Mouse (Mus musculus) hindbrain, embryonic 14.5 days (tissue): ENCODE measurements around the gene Prima1. TPM values are rescaled to one million over a fixed set of nuclear protein-coding genes. Genes with fewer than 3 reads are reported as not detected.

Experiments
- ATAC-seq: fragments of 200-750 bp; cut with Nextera tagmentation; 2 replicates; pipeline ENCODE4 v1.8.0; 2017; ENCODE audit warnings: moderate number of reproducible peaks, mild to moderate bottlenecking, moderate TSS enrichment, moderate library complexity; ENCODE audit not compliant: low FRiP score
- DNase-seq: peaks from one replicate; pipeline ENCODE4 v3.0.0-alpha.2; 2015; ENCODE audit warnings: low spot score
- H3K27ac ChIP-seq: fragments of 300-500 bp; sonication (generic); 2 replicates; pipeline ENCODE4 v1.5.1; 2014; ENCODE audit warnings: mild to moderate bottlenecking, moderate library complexity
- H3K27me3 ChIP-seq: fragments of 300-500 bp; sonication (generic); 2 replicates; pipeline ENCODE4 v1.6.1; 2014; ENCODE audit warnings: mild to moderate bottlenecking, low read length, mixed read lengths; ENCODE audit not compliant: control insufficient read depth, insufficient read depth
- H3K36me3 ChIP-seq: fragments of 300-500 bp; sonication (generic); replicated peaks from 2 replicates; pipeline ENCODE4 v1.6.1; 2014; ENCODE audit not compliant: control insufficient read depth, insufficient read depth
- H3K4me1 ChIP-seq: fragments of 300-500 bp; sonication (generic); replicated peaks from 2 replicates; pipeline ENCODE4 v1.6.1; 2014; ENCODE audit warnings: antibody characterized with exemption, low read length, mixed read lengths; ENCODE audit not compliant: control insufficient read depth, insufficient read depth
- H3K4me2 ChIP-seq: fragments of 300-500 bp; sonication (generic); replicated peaks from 2 replicates; pipeline ENCODE4 v1.6.1; 2014; ENCODE audit warnings: mild to moderate bottlenecking, moderate library complexity
- H3K4me3 ChIP-seq: fragments of 300-500 bp; sonication (generic); replicated peaks from 2 replicates; pipeline ENCODE4 v1.5.1; 2014; ENCODE audit warnings: mild to moderate bottlenecking, low read length
- H3K9ac ChIP-seq: fragments of 300-500 bp; sonication (generic); 2 replicates; pipeline ENCODE4 v1.6.1; 2014
- H3K9me3 ChIP-seq: fragments of 300-500 bp; sonication (generic); 2 replicates; pipeline ENCODE4 v1.6.1; 2016; ENCODE audit warnings: low read length; ENCODE audit not compliant: control insufficient read depth
- WGBS: fragments of 180-500 bp; shearing (Covaris S2); extraction: QIAGEN DNeasy Blood & Tissue Kit; methylation state at CpG from one replicate; pipeline ENCODE4 v1.1.7; 2014; 5-methylcytosine and 5-hydroxymethylcytosine counted together
- polyA plus RNA-seq: library from polyadenylated mRNA; unstranded; fragments of >200 nt; fragmentation: Nextera tagmentation; extraction: Ambion mirVana; gene quantifications from 2 replicates; pipeline ENCODE4 v1.2.1, GENCODE M21; 2014

Gene Prima1
- 1.5 and 1.9 TPM in 2 replicates for polyA plus RNA-seq

GRCm38 (mm10) chr12:103242083-103242581 lies at the start of gene Prima1:
Gene Prima1 (minus strand): TSS chr12:103242150.
- no peaks in the 10 kb centered on the region for H3K36me3 ChIP-seq
- H3K9ac ChIP-seq: peak within 1 kb of the TSS; percentile 74
- 0% methylated on average over 51 of the region's 54 CpGs for WGBS
- peak within 1 kb of the TSS; percentile 75 for H3K4me3 ChIP-seq
- H3K27me3 ChIP-seq: peaks cover 20% of the 10 kb centered on the region
- H3K27ac ChIP-seq: peak within 1 kb of the TSS; percentile 70
- H3K9me3 ChIP-seq: no peaks in the 10 kb centered on the region
- peak; percentile 73 for ATAC-seq
- peak; percentile 52 for DNase-seq
- H3K4me2 ChIP-seq: peak within 1 kb of the TSS; percentile 98
- H3K4me1 ChIP-seq: peaks cover 3% of the 10 kb centered on the region

- Histone ChIP-seq H3K4me3 (no peak overlapping the region), H3K4me1 (no peaks in the 10 kb centered on the region), H3K4me2 (no peak overlapping the region), H3K27ac (no peak overlapping the region), H3K27me3 (no peaks in the 10 kb centered on the region), H3K9ac (no peak overlapping the region), H3K9me3 (no peaks in the 10 kb centered on the region), H3K36me3 (no peaks in the 10 kb centered on the region)
- WGBS: 58% methylated on average over 4 of the region's 4 CpGs
- peak; percentile 69; the same call in 1 of the 2 replicates for ATAC-seq
- no peak for DNase-seq
Measured at GRCm38 (mm10) chr12:103287276-103287675, 45.3 kb upstream of the Prima1 start.

- H3K4me2 ChIP-seq: no peak overlapping the region
- H3K27me3 ChIP-seq: no peaks in the 10 kb centered on the region
- DNase-seq (no peak), ATAC-seq (no peak)
- WGBS: 90% methylated on average over 3 of the region's 3 CpGs
- H3K4me1 ChIP-seq: no peaks in the 10 kb centered on the region
- no peak overlapping the region for H3K4me3 ChIP-seq
- H3K9ac ChIP-seq: no peak overlapping the region
- H3K9me3 ChIP-seq: no peaks in the 10 kb centered on the region
- no peaks in the 10 kb centered on the region for H3K36me3 ChIP-seq
- H3K27ac ChIP-seq: no peak overlapping the region
Measured at GRCm38 (mm10) chr12:103283411-103283810, 41.5 kb upstream of the Prima1 start.

GRCm38 (mm10) chr12:103282936-103283335 lies 41.0 kb upstream of the Prima1 start:
- no peaks in the 10 kb centered on the region for H3K27me3 ChIP-seq
- H3K27ac ChIP-seq: no peak overlapping the region
- ATAC-seq (no peak), DNase-seq (no peak)
- no peaks in the 10 kb centered on the region for H3K4me1 ChIP-seq
- no peak overlapping the region for H3K4me2 ChIP-seq
- 70% methylated on average over 6 of the region's 6 CpGs for WGBS
- H3K36me3 ChIP-seq: no peaks in the 10 kb centered on the region
- H3K9ac ChIP-seq: no peak overlapping the region
- H3K9me3 ChIP-seq: no peaks in the 10 kb centered on the region
- H3K4me3 ChIP-seq: no peak overlapping the region

GRCm38 (mm10) chr12:103281912-103282311 lies 40.0 kb upstream of the Prima1 start:
- Histone ChIP-seq H3K27ac (no peak overlapping the region), H3K4me1 (no peaks in the 10 kb centered on the region), H3K4me2 (no peak overlapping the region), H3K36me3 (no peaks in the 10 kb centered on the region), H3K9me3 (no peaks in the 10 kb centered on the region), H3K27me3 (no peaks in the 10 kb centered on the region), H3K4me3 (no peak overlapping the region), H3K9ac (no peak overlapping the region)
- ATAC-seq: no peak
- WGBS: 75% methylated on average over 4 of the region's 4 CpGs
- no peak for DNase-seq

- no peaks in the 10 kb centered on the region for H3K27me3 ChIP-seq
- no peak overlapping the region for H3K4me3 ChIP-seq
- no peaks in the 10 kb centered on the region for H3K9me3 ChIP-seq
- 72% methylated on average over 2 of the region's 2 CpGs for WGBS
- H3K4me1 ChIP-seq: no peaks in the 10 kb centered on the region
- DNase-seq (no peak), ATAC-seq (no peak)
- no peak overlapping the region for H3K4me2 ChIP-seq
- no peaks in the 10 kb centered on the region for H3K36me3 ChIP-seq
- no peak overlapping the region for H3K9ac ChIP-seq
- no peak overlapping the region for H3K27ac ChIP-seq
Measured at GRCm38 (mm10) chr12:103281491-103281890, 39.5 kb upstream of the Prima1 start.

GRCm38 (mm10) chr12:103276422-103276821 lies 34.5 kb upstream of the Prima1 start:
- H3K4me3 ChIP-seq: no peak overlapping the region
- 76% methylated on average over 4 of the region's 4 CpGs for WGBS
- no peaks in the 10 kb centered on the region for H3K9me3 ChIP-seq
- H3K4me1 ChIP-seq: no peaks in the 10 kb centered on the region
- no peaks in the 10 kb centered on the region for H3K27me3 ChIP-seq
- no peaks in the 10 kb centered on the region for H3K36me3 ChIP-seq
- no peak overlapping the region for H3K9ac ChIP-seq
- H3K27ac ChIP-seq: no peak overlapping the region
- no peak overlapping the region for H3K4me2 ChIP-seq
- DNase-seq: no peak
- no peak for ATAC-seq

GRCm38 (mm10) chr12:103273732-103274131 lies 31.8 kb upstream of the Prima1 start:
- ATAC-seq: no peak
- WGBS: 89% methylated on average over 2 of the region's 2 CpGs
- DNase-seq: no peak
- no peaks in the 10 kb centered on the region for H3K9me3 ChIP-seq
- H3K4me3 ChIP-seq: no peak overlapping the region
- no peaks in the 10 kb centered on the region for H3K27me3 ChIP-seq
- H3K4me2 ChIP-seq: no peak overlapping the region
- no peaks in the 10 kb centered on the region for H3K4me1 ChIP-seq
- no peak overlapping the region for H3K27ac ChIP-seq
- H3K9ac ChIP-seq: no peak overlapping the region
- H3K36me3 ChIP-seq: no peaks in the 10 kb centered on the region

- H3K27ac ChIP-seq: no peak overlapping the region
- ATAC-seq (no peak), DNase-seq (no peak)
- no peak overlapping the region for H3K9ac ChIP-seq
- WGBS: 66% methylated on average over 6 of the region's 6 CpGs
- H3K27me3 ChIP-seq: no peaks in the 10 kb centered on the region
- H3K9me3 ChIP-seq: no peaks in the 10 kb centered on the region
- no peak overlapping the region for H3K4me2 ChIP-seq
- no peak overlapping the region for H3K4me3 ChIP-seq
- H3K36me3 ChIP-seq: no peaks in the 10 kb centered on the region
- H3K4me1 ChIP-seq: no peaks in the 10 kb centered on the region
Measured at GRCm38 (mm10) chr12:103273051-103273450, 31.1 kb upstream of the Prima1 start.

- H3K9me3 ChIP-seq: no peaks in the 10 kb centered on the region
- no peak overlapping the region for H3K4me3 ChIP-seq
- H3K4me1 ChIP-seq: no peaks in the 10 kb centered on the region
- H3K4me2 ChIP-seq: no peak overlapping the region
- 90% methylated on average over 3 of the region's 3 CpGs for WGBS
- no peak overlapping the region for H3K27ac ChIP-seq
- ATAC-seq (no peak), DNase-seq (no peak)
- H3K36me3 ChIP-seq: no peaks in the 10 kb centered on the region
- no peaks in the 10 kb centered on the region for H3K27me3 ChIP-seq
- H3K9ac ChIP-seq: no peak overlapping the region
Measured at GRCm38 (mm10) chr12:103272176-103272575, 30.2 kb upstream of the Prima1 start.
